Mouse (Mus musculus): ENCODE data around the gene Galk1. TPM values are rescaled to one million over a fixed set of nuclear protein-coding genes. Genes with fewer than 3 reads are reported as not detected.

Gene Galk1
- polyA plus RNA-seq, 1 experiment from 2014 or later = 184 TPM

GRCm38 (mm10) chr11:115983291-115983690, 29.2 kb downstream of the Galk1 start:
- H3K36me3 ChIP-seq = no peaks in the 10 kb centered on the region
- no peak overlapping the region for H3K27ac ChIP-seq
- no peak for DNase-seq (ENCODE audit: low spot score)
- WGBS = 85% methylated on average over 8 of the region's 8 CpGs
- H3K4me1 ChIP-seq (replicated peaks) = 0 out of 2 replicates have a peak, but pooled peaks cover 4% of the 10 kb centered on the region
- H3K4me3 ChIP-seq = no peak overlapping the region; the same call in 1 of the 2 replicates
- H3K27me3 ChIP-seq (ENCODE audit: insufficient read depth, poor library complexity, severe bottlenecking) = peaks cover 31% of the 10 kb centered on the region
- no peaks in the 10 kb centered on the region for H3K9me3 ChIP-seq

- no peak overlapping the region for H3K4me3 ChIP-seq
- 0 out of 2 replicates have a peak, but pooled peaks cover 2% of the 10 kb centered on the region for H3K4me1 ChIP-seq (replicated peaks)
- H3K9me3 ChIP-seq = no peaks in the 10 kb centered on the region
- peaks cover 37% of the 10 kb centered on the region for H3K27me3 ChIP-seq (ENCODE audit: insufficient read depth, poor library complexity, severe bottlenecking)
- H3K27ac ChIP-seq = no peak overlapping the region
- DNase-seq (ENCODE audit: low spot score) = no peak
- no peaks in the 10 kb centered on the region for H3K36me3 ChIP-seq
- 92% methylated on average over 15 of the region's 15 CpGs for WGBS
These were observed 30.0 kb downstream of the Galk1 start for GRCm38 (mm10) chr11:115982472-115982871.

GRCm38 (mm10) chr11:115975544-115975943, 37.0 kb downstream of the Galk1 start:
- Histone ChIP-seq H3K27me3 (ENCODE audit: insufficient read depth, poor library complexity, severe bottlenecking) (peaks cover 67% of the 10 kb centered on the region), H3K36me3 (no peaks in the 10 kb centered on the region), H3K9me3 (no peaks in the 10 kb centered on the region), H3K27ac (no peak overlapping the region), H3K4me1 (replicated peaks) (peaks cover 22% of the 10 kb centered on the region), H3K4me3 (peak overlapping the region; percentile 52; the same call in 1 of the 2 replicates)
- WGBS = 32% methylated on average over 12 of the region's 12 CpGs
- no peak for DNase-seq (ENCODE audit: low spot score)

GRCm38 (mm10) chr11:115975083-115975420, 37.5 kb downstream of the Galk1 start:
- H3K9me3 ChIP-seq = no peaks in the 10 kb centered on the region
- no peaks in the 10 kb centered on the region for H3K36me3 ChIP-seq
- DNase-seq (ENCODE audit: low spot score) = no peak
- H3K4me3 ChIP-seq = peak overlapping the region; percentile 52
- peaks cover 25% of the 10 kb centered on the region for H3K4me1 ChIP-seq (replicated peaks)
- WGBS = 4% methylated on average over 18 of the region's 18 CpGs
- H3K27ac ChIP-seq = peak overlapping the region; percentile 64; the same call in 1 of the 2 replicates
- H3K27me3 ChIP-seq (ENCODE audit: insufficient read depth, poor library complexity, severe bottlenecking) = peaks cover 67% of the 10 kb centered on the region

- 10% methylated on average over 58 of the region's 58 CpGs for WGBS
- Histone ChIP-seq H3K4me1 (replicated peaks) (peaks cover 25% of the 10 kb centered on the region), H3K4me3 (peak within 1 kb of the TSS; percentile 52), H3K27ac (peak within 1 kb of the TSS; percentile 64; the same call in 1 of the 2 replicates), H3K9me3 (no peaks in the 10 kb centered on the region), H3K27me3 (ENCODE audit: insufficient read depth, poor library complexity, severe bottlenecking) (peaks cover 66% of the 10 kb centered on the region), H3K36me3 (no peaks in the 10 kb centered on the region)
- peak; percentile 29 for DNase-seq (ENCODE audit: low spot score)
These were observed 38.0 kb downstream of the Galk1 start, which contains the start of gene Itgb4 for GRCm38 (mm10) chr11:115974309-115975082. TSS of gene Itgb4 (plus strand) at chr11:115974709.

GRCm38 (mm10) chr11:115971016-115971415, 41.5 kb downstream of the Galk1 start:
- Histone ChIP-seq H3K4me3 (no peak overlapping the region), H3K4me1 (replicated peaks) (peaks cover 25% of the 10 kb centered on the region), H3K27me3 (ENCODE audit: insufficient read depth, poor library complexity, severe bottlenecking) (peaks cover 33% of the 10 kb centered on the region), H3K36me3 (peaks cover 14% of the 10 kb centered on the region), H3K9me3 (no peaks in the 10 kb centered on the region), H3K27ac (no peak overlapping the region)
- no peak for DNase-seq (ENCODE audit: low spot score)
- WGBS = 77% methylated on average over 6 of the region's 6 CpGs

GRCm38 (mm10) chr11:115970006-115970673, 42.4 kb downstream of the Galk1 start:
- DNase-seq (ENCODE audit: low spot score) = no peak
- WGBS = 71% methylated on average over 15 of the region's 15 CpGs
- Histone ChIP-seq H3K27me3 (ENCODE audit: insufficient read depth, poor library complexity, severe bottlenecking) (peaks cover 24% of the 10 kb centered on the region), H3K9me3 (no peaks in the 10 kb centered on the region), H3K36me3 (peaks cover 23% of the 10 kb centered on the region), H3K4me3 (no peak overlapping the region), H3K27ac (no peak overlapping the region), H3K4me1 (replicated peaks) (peaks cover 20% of the 10 kb centered on the region)

GRCm38 (mm10) chr11:115968731-115969405, 43.7 kb downstream of the Galk1 start:
- Histone ChIP-seq H3K9me3 (no peaks in the 10 kb centered on the region), H3K27me3 (ENCODE audit: insufficient read depth, poor library complexity, severe bottlenecking) (peaks cover 11% of the 10 kb centered on the region), H3K4me1 (replicated peaks) (peaks cover 11% of the 10 kb centered on the region), H3K4me3 (no peak overlapping the region), H3K36me3 (peaks cover 36% of the 10 kb centered on the region), H3K27ac (no peak overlapping the region)
- DNase-seq (ENCODE audit: low spot score) = no peak
- WGBS = 70% methylated on average over 5 of the region's 5 CpGs

- peaks cover 73% of the 10 kb centered on the region for H3K36me3 ChIP-seq
- WGBS = 91% methylated on average over 10 of the region's 10 CpGs
These were observed 47.4 kb downstream of the Galk1 start for GRCm38 (mm10) chr11:115964977-115965604.

GRCm38 (mm10) chr11:115962651-115963412, 49.7 kb downstream of the Galk1 start:
- H3K9me3 ChIP-seq = no peaks in the 10 kb centered on the region
- H3K36me3 ChIP-seq = peaks cover 94% of the 10 kb centered on the region
- peaks cover 8% of the 10 kb centered on the region for H3K27me3 ChIP-seq (ENCODE audit: insufficient read depth, poor library complexity, severe bottlenecking)
- WGBS = 93% methylated on average over 9 of the region's 9 CpGs
- H3K4me3 ChIP-seq = no peak overlapping the region
- no peak overlapping the region for H3K27ac ChIP-seq
- H3K4me1 ChIP-seq (replicated peaks) = peaks cover 4% of the 10 kb centered on the region
- DNase-seq (ENCODE audit: low spot score) = no peak

More at GRCm38 (mm10) chr11:115964977-115965604, 47.4 kb downstream of the Galk1 start:
- no peaks in the 10 kb centered on the region for H3K9me3 ChIP-seq
- no peak overlapping the region for H3K27ac ChIP-seq
- no peaks in the 10 kb centered on the region; the same call in 1 of the 2 replicates for H3K4me1 ChIP-seq (replicated peaks)
- no peaks in the 10 kb centered on the region for H3K27me3 ChIP-seq (ENCODE audit: insufficient read depth, poor library complexity, severe bottlenecking)
- no peak for DNase-seq (ENCODE audit: low spot score)
- no peak overlapping the region for H3K4me3 ChIP-seq

GRCm38 (mm10) chr11:115959018-115959417, 53.5 kb downstream of the Galk1 start:
- Histone ChIP-seq H3K4me1 (replicated peaks) (peaks cover 36% of the 10 kb centered on the region), H3K4me3 (no peak overlapping the region), H3K27me3 (ENCODE audit: insufficient read depth, poor library complexity, severe bottlenecking) (peaks cover 35% of the 10 kb centered on the region), H3K9me3 (no peaks in the 10 kb centered on the region), H3K27ac (no peak overlapping the region), H3K36me3 (peaks cover 94% of the 10 kb centered on the region)
- WGBS = 95% methylated on average over 9 of the region's 9 CpGs
- no peak for DNase-seq (ENCODE audit: low spot score)
